Mouse (Mus musculus): ENCODE data around the gene Usp28.

GRCm38 (mm10) chr9:48995735-48996134 lies 10.6 kb downstream of the Usp28 start:
- TF ChIP-seq CTCF (IDR thresholded peaks at IDR 0.05; ENCODE audit: control insufficient read depth, insufficient read depth, insufficient read length), result no peak
- no peak for TF ChIP-seq MYOG (IDR thresholded peaks at IDR 0.05; ENCODE audit: control insufficient read depth, extremely low read depth, insufficient read length)
- TF ChIP-seq MYOD1 (IDR thresholded peaks at IDR 0.05; ENCODE audit: control insufficient read depth, insufficient read length, low read depth), result no peak
- TF ChIP-seq MAX (IDR thresholded peaks at IDR 0.05), result no peak

Data from C2C12 (cell line).